24 mouse cellular contexts compared by ENCODE assay signal in genomic region chr8:11516292-11516691, GRCm38 (mm10). TPM values are rescaled to one million over a fixed set of nuclear protein-coding genes. Genes with fewer than 3 reads are reported as not detected.
DNase-seq lines count a peak whose midpoint lies in the region; ATAC-seq and TF ChIP-seq lines count a peak whose summit lies in the region.
"Had no signal": no experiment of that assay in that cellular context is flagged by ENCODE, and none has a peak within 500 bp of the region (broad histone marks: within the 10 kb centered on the region; RNA-seq: fewer than 3 reads in every experiment).

No protein-coding gene starts in this region.

- H3K36me3 ChIP-seq in heart, postnatal 0 days (replicated peaks; ENCODE audit: control insufficient read depth, insufficient read depth, low read length): peaks cover 63% of the 10 kb centered on the region
- H3K36me3 ChIP-seq in megakaryocyte, embryonic 14.5 days (replicated peaks; ENCODE audit: low read length): peaks cover 100% of the 10 kb centered on the region
- peaks cover 11% of the 10 kb centered on the region for H3K36me3 ChIP-seq in myocyte (ENCODE audit: control insufficient read depth, insufficient read depth)
- peaks cover 37% of the 10 kb centered on the region for H3K36me3 ChIP-seq in liver, postnatal 0 days (replicated peaks; ENCODE audit: insufficient read depth, low read length)

- H3K4me1 ChIP-seq in heart, postnatal 0 days (ENCODE audit: control insufficient read depth, insufficient read depth): no peaks in the 10 kb centered on the region
- H3K4me1 ChIP-seq in megakaryocyte, embryonic 14.5 days: peaks cover 56% of the 10 kb centered on the region
- no peaks in the 10 kb centered on the region for H3K4me1 ChIP-seq in liver, postnatal 0 days (ENCODE audit: insufficient read depth)
- H3K4me1 ChIP-seq: embryonic facial prominence, embryonic 13.5 days; embryonic facial prominence, embryonic 15.5 days; forebrain, embryonic 10.5 days had no signal

- intact Hi-C loops in heart, postnatal 10 days (cut with DNase I): no loop called here

- no peak for TF ChIP-seq CTCF in heart, postnatal 0 days (IDR thresholded peaks at IDR 0.05; ENCODE audit: low read depth)
- no peak for TF ChIP-seq CTCF in liver, postnatal 0 days (IDR thresholded peaks at IDR 0.05; ENCODE audit: low read depth)

- H3K27ac ChIP-seq in heart, postnatal 0 days (ENCODE audit: low read depth): no peak overlapping the region
- H3K27ac ChIP-seq in liver, postnatal 0 days (ENCODE audit: low read depth): no peak overlapping the region
- H3K27ac ChIP-seq: embryonic facial prominence, embryonic 13.5 days; embryonic facial prominence, embryonic 15.5 days; forebrain, embryonic 10.5 days had no signal

- H3K4me2 ChIP-seq in heart, postnatal 0 days (ENCODE audit: low read depth, low read length): no peak overlapping the region
- H3K4me2 ChIP-seq in myocyte (ENCODE audit: low read depth): no peak overlapping the region
- no peak overlapping the region for H3K4me2 ChIP-seq in liver, postnatal 0 days (ENCODE audit: low read depth, low read length)
- H3K4me2 ChIP-seq: embryonic facial prominence, embryonic 13.5 days; embryonic facial prominence, embryonic 15.5 days had no signal

- H3K4me3 ChIP-seq in heart, postnatal 0 days (ENCODE audit: low read depth, low read length): no peak overlapping the region
- H3K4me3 ChIP-seq in megakaryocyte, embryonic 14.5 days (replicated peaks): peak overlapping the region; percentile 60
- H3K4me3 ChIP-seq in myocyte: no peak overlapping the region
- H3K4me3 ChIP-seq in liver, postnatal 0 days (ENCODE audit: low read depth, low read length): no peak overlapping the region
- H3K4me3 ChIP-seq: embryonic facial prominence, embryonic 13.5 days; embryonic facial prominence, embryonic 15.5 days; erythroblast, embryonic 14.5 days; forebrain, embryonic 10.5 days had no signal

- 94% methylated on average over 9 of the region's 9 CpGs for WGBS in heart, postnatal 0 days
- 87% methylated on average over 9 of the region's 9 CpGs for WGBS in liver, postnatal 0 days (ENCODE audit: insufficient replicate concordance)

- peak; percentile 84 for DNase-seq in heart, adult 11 months
- no peak for DNase-seq in heart, postnatal 10 days
- no peak for DNase-seq in heart, postnatal 0 days (ENCODE audit: low spot score)
- no peak for DNase-seq in heart, adult 18-20 months
- DNase-seq in liver, postnatal 0 days: no peak
- DNase-seq: adrenal gland, adult 2 months; adrenal gland, postnatal 10 days; adrenal gland, postnatal 25 days; cerebellum, adult 11 months; cerebellum, adult 18-20 months; cerebellum, adult 8-10 months; cerebellum, adult 9-11 months; cerebellum, postnatal 14 days; cerebellum, postnatal 36 days; embryo, embryonic 11 days had no signal

- H3K27me3 ChIP-seq in heart, postnatal 0 days (ENCODE audit: control insufficient read depth, insufficient read depth, low read length): no peaks in the 10 kb centered on the region
- H3K27me3 ChIP-seq in megakaryocyte, embryonic 14.5 days (replicated peaks): no peaks in the 10 kb centered on the region
- H3K27me3 ChIP-seq in myocyte (ENCODE audit: control insufficient read depth, insufficient read depth, insufficient read length): no peaks in the 10 kb centered on the region
- no peaks in the 10 kb centered on the region for H3K27me3 ChIP-seq in liver, postnatal 0 days (ENCODE audit: insufficient read depth, low read length)
- H3K27me3 ChIP-seq: embryonic facial prominence, embryonic 13.5 days; embryonic facial prominence, embryonic 15.5 days had no signal

- no peak overlapping the region for H3ac ChIP-seq in myocyte (ENCODE audit: control insufficient read depth, insufficient read length)

- no peak for TF ChIP-seq POLR2A in myocyte (IDR thresholded peaks at IDR 0.05; ENCODE audit: insufficient read length, low read depth)

- TF ChIP-seq EP300 in heart, postnatal 0 days (IDR thresholded peaks at IDR 0.05; ENCODE audit: low read depth): no peak
- no peak for TF ChIP-seq EP300 in liver, postnatal 0 days (IDR thresholded peaks at IDR 0.05; ENCODE audit: low read depth)

- H3K79me2 ChIP-seq in myocyte (ENCODE audit: control insufficient read depth, insufficient read depth): no peaks in the 10 kb centered on the region

- H3K9me3 ChIP-seq in heart, postnatal 0 days (replicated peaks; ENCODE audit: control insufficient read depth, low read length): no peaks in the 10 kb centered on the region
- no peaks in the 10 kb centered on the region for H3K9me3 ChIP-seq in megakaryocyte, embryonic 14.5 days
- H3K9me3 ChIP-seq in liver, postnatal 0 days (ENCODE audit: low read length): no peaks in the 10 kb centered on the region
- H3K9me3 ChIP-seq: embryonic facial prominence, embryonic 13.5 days; embryonic facial prominence, embryonic 15.5 days; forebrain, embryonic 10.5 days had no signal

- no peak overlapping the region for H3K9ac ChIP-seq in heart, postnatal 0 days (replicated peaks; ENCODE audit: low read depth, low read length)
- H3K9ac ChIP-seq in liver, postnatal 0 days (replicated peaks): no peak overlapping the region
- H3K9ac ChIP-seq: embryonic facial prominence, embryonic 13.5 days; embryonic facial prominence, embryonic 15.5 days had no signal

- ATAC-seq in heart, postnatal 0 days (ENCODE audit: insufficient read depth, low read depth): 0 out of 2 replicates have a peak, but pooled peaks have one; percentile 13
- ATAC-seq in megakaryocyte, adult 5-6 weeks (ENCODE audit: poor library complexity, severe bottlenecking): no peak
- ATAC-seq in liver, postnatal 0 days: no peak
- ATAC-seq: forebrain, embryonic 14.5 days; forebrain, embryonic 16.5 days had no signal

TF ChIP-seq in myocyte, 11 proteins besides CTCF, POLR2A, EP300 and RAD21:
- TF ChIP-seq CEBPB (IDR thresholded peaks at IDR 0.05; ENCODE audit: insufficient read depth, poor library complexity, severe bottlenecking) (no peak), POLR2AphosphoS2 (IDR thresholded peaks at IDR 0.05; ENCODE audit: insufficient read length, low read depth) (peak; percentile 46), MYOG (IDR thresholded peaks at IDR 0.05; ENCODE audit: control insufficient read depth in 1 of 3, insufficient read depth in 1 of 3, insufficient read length in 2 of 3, low read depth in 2 of 3) (no peak), SRF (IDR thresholded peaks at IDR 0.05; ENCODE audit: control insufficient read depth, insufficient read length, low read depth) (no peak)

RNA-seq across cellular contexts. Expression of gene Naxd, which starts 19.0 kb away (rescaled TPM):
- total RNA-seq in heart, postnatal 10 days (2021): 10 to 100 TPM; 40.2 to 41.7 TPM
- 71.3 and 71.6 TPM in 2 replicates for total RNA-seq in heart, postnatal 0 days (2014; rRNA removed; ENCODE audit: low replicate concordance)
- polyA plus RNA-seq in heart, postnatal 0 days (2015; fragmentation: Nextera tagmentation; extraction: Ambion mirVana): 62.7 and 66.3 TPM in 2 replicates
- 10 to 100 TPM; 30.1 to 34.4 TPM for total RNA-seq in heart, adult 18-20 months (2021)
- polyA plus RNA-seq in megakaryocyte, embryonic 14.5 days (2012; ENCODE audit: insufficient read depth, low replicate concordance): 49.5 and 114 TPM in 2 replicates
- total RNA-seq in megakaryocyte, adult 5-6 weeks (2015): 39.8 and 53.9 TPM in 2 replicates
- 45.7 and 58.1 TPM in 2 replicates for total RNA-seq in megakaryocyte, adult 5-6 weeks (2017)
- 89.2 TPM for polyA plus RNA-seq in myocyte (2012; fragmentation: generic; extraction: Trizol)
- 46.7 and 47.1 TPM in 2 replicates for polyA plus RNA-seq in liver, postnatal 0 days (2015; fragmentation: Nextera tagmentation; extraction: Ambion mirVana)

RNA-seq across cellular contexts. Expression of gene Cars2, which starts 34.3 kb away (rescaled TPM):
- total RNA-seq in heart, postnatal 10 days (2021): 10 to 100 TPM; 35.1 to 35.9 TPM
- 40.1 and 53.5 TPM in 2 replicates for total RNA-seq in heart, postnatal 0 days (2014; rRNA removed; ENCODE audit: low replicate concordance)
- polyA plus RNA-seq in heart, postnatal 0 days (2015; fragmentation: Nextera tagmentation; extraction: Ambion mirVana): 21.2 and 21.5 TPM in 2 replicates
- 10 to 100 TPM; 51.6 to 52.2 TPM for total RNA-seq in heart, adult 18-20 months (2021)
- 18.7 and 22.5 TPM in 2 replicates for polyA plus RNA-seq in megakaryocyte, embryonic 14.5 days (2012; ENCODE audit: insufficient read depth, low replicate concordance)
- 17.2 and 20.7 TPM in 2 replicates for total RNA-seq in megakaryocyte, adult 5-6 weeks (2015)
- total RNA-seq in megakaryocyte, adult 5-6 weeks (2017): 23.3 and 25.5 TPM in 2 replicates
- 14.4 TPM for polyA plus RNA-seq in myocyte (2012; fragmentation: generic; extraction: Trizol)
- 7.2 and 8.4 TPM in 2 replicates for polyA plus RNA-seq in liver, postnatal 0 days (2015; fragmentation: Nextera tagmentation; extraction: Ambion mirVana)

RNA-seq across cellular contexts. Expression of gene Rab20, which starts 37.8 kb away (rescaled TPM):
- total RNA-seq in heart, postnatal 10 days (2021): 10 to 100 TPM; 28.6 to 30.4 TPM
- total RNA-seq in heart, postnatal 0 days (2014; rRNA removed; ENCODE audit: low replicate concordance): 84.5 and 121 TPM in 2 replicates
- 52.0 and 56.1 TPM in 2 replicates for polyA plus RNA-seq in heart, postnatal 0 days (2015; fragmentation: Nextera tagmentation; extraction: Ambion mirVana)
- 10 to 100 TPM; 17.4 to 20.5 TPM for total RNA-seq in heart, adult 18-20 months (2021)
- 13.3 TPM in 1 of 2 replicates, not detected in the other for polyA plus RNA-seq in megakaryocyte, embryonic 14.5 days (2012; ENCODE audit: insufficient read depth, low replicate concordance)
- total RNA-seq in megakaryocyte, adult 5-6 weeks (2015): 2.5 and 3.5 TPM in 2 replicates
- 3.3 and 7.7 TPM in 2 replicates for total RNA-seq in megakaryocyte, adult 5-6 weeks (2017)
- polyA plus RNA-seq in myocyte (2012; fragmentation: generic; extraction: Trizol): 1.2 TPM
- 10.7 and 11.1 TPM in 2 replicates for polyA plus RNA-seq in liver, postnatal 0 days (2015; fragmentation: Nextera tagmentation; extraction: Ambion mirVana)

RNA-seq across cellular contexts. Expression of gene Ing1, which starts 39.1 kb away (rescaled TPM):
- 10 to 100 TPM; 29.3 to 30.3 TPM for total RNA-seq in heart, postnatal 10 days (2021)
- 17.6 and 18.7 TPM in 2 replicates for total RNA-seq in heart, postnatal 0 days (2014; rRNA removed; ENCODE audit: low replicate concordance)
- polyA plus RNA-seq in heart, postnatal 0 days (2015; fragmentation: Nextera tagmentation; extraction: Ambion mirVana): 22.3 and 22.5 TPM in 2 replicates
- 10 to 100 TPM; 16.2 to 18.3 TPM for total RNA-seq in heart, adult 18-20 months (2021)
- 5.4 and 39.4 TPM in 2 replicates for polyA plus RNA-seq in megakaryocyte, embryonic 14.5 days (2012; ENCODE audit: insufficient read depth, low replicate concordance)
- 42.5 and 42.9 TPM in 2 replicates for total RNA-seq in megakaryocyte, adult 5-6 weeks (2015)
- total RNA-seq in megakaryocyte, adult 5-6 weeks (2017): 47.4 and 55.3 TPM in 2 replicates
- 21.8 TPM for polyA plus RNA-seq in myocyte (2012; fragmentation: generic; extraction: Trizol)
- 12.6 and 14.5 TPM in 2 replicates for polyA plus RNA-seq in liver, postnatal 0 days (2015; fragmentation: Nextera tagmentation; extraction: Ambion mirVana)
